Mouse (Mus musculus): ENCODE results near the gene Wnt2.

The Wnt2 gene

GRCm38 (mm10) chr6:18029746-18030656 lies at the start of gene Wnt2:
Gene Wnt2, minus strand, starts transcription at chr6:18030585.
- no peak for DNase-seq

GRCm38 (mm10) chr6:18078615-18079014 lies 48.2 kb upstream of the Wnt2 start:
- DNase-seq = no peak

DNA sequence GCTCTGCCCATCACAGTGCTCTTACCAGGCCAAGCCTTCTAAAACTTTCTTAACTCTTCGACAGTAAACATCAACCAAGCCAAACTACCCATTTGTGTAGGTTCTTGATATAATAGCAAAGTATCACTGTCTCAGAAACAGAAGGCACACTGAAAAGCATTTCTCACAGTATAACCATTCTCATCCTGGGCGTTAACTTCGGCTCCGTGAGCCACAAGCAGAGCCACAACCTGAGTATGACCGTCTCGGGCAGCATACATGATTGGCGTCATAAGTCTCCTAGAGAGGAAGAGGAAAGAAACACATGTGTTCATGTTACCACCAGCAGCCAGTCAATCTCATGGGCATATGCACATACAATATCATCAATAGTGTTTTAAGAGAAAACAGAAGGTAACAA lies 46.6 kb upstream of the Wnt2 start:
- no peak for DNase-seq

GRCm38 (mm10) chr6:18076577-18076976 lies 46.2 kb upstream of the Wnt2 start:
- DNase-seq = no peak

- no peak for DNase-seq
Measured at GRCm38 (mm10) chr6:18057899-18058298, 27.5 kb upstream of the Wnt2 start.

- DNase-seq = no peak
Measured at GRCm38 (mm10) chr6:18051702-18052101, 21.3 kb upstream of the Wnt2 start.

DNA sequence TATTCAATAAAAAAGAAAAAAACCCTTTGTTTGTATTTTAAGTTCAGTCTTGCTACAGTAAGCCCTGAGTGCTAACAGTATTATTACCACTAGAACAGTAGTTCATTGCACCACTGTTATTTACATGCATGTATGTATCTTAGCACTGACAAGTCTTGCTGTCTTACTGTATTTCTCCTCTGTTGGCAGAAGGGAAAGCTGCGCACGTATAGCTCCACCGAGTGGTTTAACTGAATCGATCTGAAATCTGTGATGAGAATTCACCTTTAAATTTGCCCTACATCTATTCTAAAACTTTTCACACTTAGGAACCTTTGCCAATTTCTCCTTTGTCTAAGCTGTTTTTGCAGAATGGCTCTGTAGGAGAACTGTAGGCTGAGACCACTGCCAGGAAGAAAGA lies 13.9 kb upstream of the Wnt2 start:
- DNase-seq = no peak

GRCm38 (mm10) chr6:18043172-18043571 lies 12.8 kb upstream of the Wnt2 start:
- DNase-seq = no peak

- DNase-seq = no peak
Measured at GRCm38 (mm10) chr6:18032271-18032670, 1.9 kb upstream of the Wnt2 start.

DNA sequence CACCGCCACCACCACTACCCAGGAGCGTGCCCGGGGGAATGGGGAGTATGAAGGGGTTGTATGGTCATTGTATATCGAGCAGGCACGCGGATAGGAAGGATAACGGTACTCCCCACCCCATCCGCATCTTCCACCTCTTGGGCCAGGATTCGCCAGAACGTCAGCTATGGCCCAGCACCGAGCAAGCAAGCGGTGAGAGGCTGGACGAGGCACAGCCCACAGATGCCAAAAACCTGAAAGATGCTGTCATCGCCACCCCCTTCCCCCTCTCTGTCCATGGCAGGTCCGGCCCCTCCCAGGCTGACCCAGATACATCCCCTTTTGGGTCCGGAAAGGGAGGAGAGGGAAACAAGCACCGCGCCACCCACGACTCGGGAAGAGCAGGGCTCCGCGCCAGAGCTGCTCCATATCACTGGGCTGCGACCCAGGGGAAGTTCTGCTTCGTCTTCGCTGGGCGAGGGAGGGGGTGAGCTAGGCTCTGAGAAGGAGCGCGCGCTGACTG lies 1.2 kb upstream of the Wnt2 start:
- DNase-seq = no peak

DNA sequence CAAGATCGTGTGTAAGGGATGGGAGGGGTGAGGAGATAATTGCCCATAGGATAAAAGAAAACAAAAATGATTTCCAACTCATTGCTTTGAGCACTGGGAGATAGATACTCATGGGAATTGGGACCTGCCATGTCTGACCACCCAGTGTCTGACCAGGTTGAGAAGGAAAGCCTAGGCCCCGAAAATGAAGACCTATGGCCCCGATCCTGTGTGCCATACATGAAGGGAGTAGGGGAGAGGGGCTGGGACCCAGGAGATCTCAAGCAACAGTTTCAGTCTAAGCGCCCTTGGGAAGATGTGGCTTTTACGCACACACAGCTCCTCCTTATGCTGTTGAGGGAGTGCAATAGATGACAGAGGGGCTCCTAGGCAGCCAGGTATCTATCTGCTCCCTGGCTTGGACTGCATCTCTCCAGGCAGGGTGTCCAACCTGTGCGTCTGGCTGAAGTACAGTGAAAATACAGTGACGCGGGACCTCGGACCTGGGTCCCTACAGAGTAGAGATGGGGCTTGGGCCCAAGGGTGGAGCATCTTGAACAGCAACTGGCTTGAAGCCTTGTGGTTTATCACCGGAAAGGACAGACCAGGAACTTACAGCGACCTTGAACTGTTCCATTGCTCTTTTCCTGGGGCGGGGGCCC lies 603 bp upstream of the Wnt2 start:
- no peak for DNase-seq

GRCm38 (mm10) chr6:18024133-18024794 lies 6.1 kb downstream of the Wnt2 start:
- DNase-seq = no peak

DNA sequence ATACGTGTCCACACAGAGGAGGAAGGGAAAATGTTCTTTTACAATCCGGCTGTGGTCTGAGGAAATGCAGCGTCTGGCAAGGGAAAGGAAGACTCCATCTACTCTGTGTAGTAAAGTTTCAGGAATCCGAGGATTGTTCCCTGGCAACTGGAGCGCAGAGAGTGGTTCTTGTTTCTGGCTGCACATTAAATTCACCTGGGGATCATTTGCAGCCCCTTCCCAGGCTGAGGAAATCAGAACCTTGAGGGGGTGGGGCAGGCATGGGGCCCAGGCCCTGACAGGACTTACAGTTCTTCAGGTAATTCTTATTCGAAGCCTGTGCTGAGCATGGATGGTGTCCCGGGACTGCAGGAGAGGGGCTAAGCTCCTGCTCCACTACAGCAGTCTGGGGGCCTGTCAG lies 17.0 kb downstream of the Wnt2 start:
- DNase-seq = no peak

- no peak for DNase-seq
Measured at GRCm38 (mm10) chr6:18007356-18007755, 23.0 kb downstream of the Wnt2 start.

DNA sequence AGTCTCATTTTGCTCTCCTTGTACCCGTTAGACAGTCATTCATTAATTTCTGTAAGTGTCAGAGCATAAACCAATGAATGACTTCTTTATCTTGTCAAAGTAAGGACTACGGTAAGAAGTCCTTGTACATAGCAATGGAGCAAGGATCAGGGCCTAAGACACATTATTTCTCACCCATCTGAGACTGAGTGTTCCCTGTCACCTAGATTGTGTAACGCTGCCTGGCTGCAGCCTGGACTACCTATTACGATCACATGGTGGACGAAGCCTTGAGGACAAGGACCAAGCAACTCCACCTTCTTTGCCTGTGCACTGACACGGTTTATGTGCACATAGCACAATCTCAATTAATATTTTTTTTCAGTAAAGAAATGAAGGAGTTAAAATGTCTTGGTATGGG lies 28.3 kb downstream of the Wnt2 start:
- DNase-seq = no peak

GRCm38 (mm10) chr6:17998497-17998896 lies 31.9 kb downstream of the Wnt2 start:
- DNase-seq = no peak

DNA sequence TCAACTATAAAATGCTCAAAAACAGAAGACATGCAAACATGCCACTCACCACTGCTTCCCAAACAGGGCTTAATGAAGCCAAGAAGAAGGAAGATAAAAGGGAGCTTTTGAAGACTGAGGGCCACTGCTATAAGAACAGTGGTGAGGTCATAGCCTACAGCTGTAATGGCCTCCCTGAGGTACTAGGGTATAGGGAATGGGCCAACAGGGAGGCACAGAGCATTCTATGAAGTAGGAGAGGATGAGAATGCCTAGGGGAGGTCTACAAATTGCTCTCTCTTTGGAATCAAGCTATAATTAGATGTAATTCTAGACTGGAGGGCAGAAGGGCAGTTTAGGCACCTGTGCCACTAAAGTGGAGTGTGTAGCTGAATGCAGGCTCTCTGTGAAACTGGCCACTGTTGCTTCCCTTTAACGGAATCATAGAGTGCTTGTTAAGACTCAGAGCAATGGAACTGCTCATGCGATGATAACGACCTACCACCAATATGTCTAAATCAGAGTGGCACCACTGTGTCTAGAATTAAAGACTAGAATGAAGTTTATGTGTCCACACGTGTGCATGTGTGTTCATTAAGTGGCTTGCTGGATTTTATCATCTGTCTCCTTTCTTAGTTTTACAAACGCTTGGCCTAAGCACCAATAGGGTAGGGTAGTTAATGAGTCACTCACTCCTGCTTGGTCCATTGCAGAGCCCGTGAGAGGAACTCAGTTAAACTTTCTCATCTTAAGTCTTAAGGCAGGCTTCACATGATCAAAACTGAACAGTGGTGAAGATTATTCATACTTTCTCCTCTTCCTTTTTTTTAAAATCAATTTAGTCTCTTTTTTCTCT lies 35.2 kb downstream of the Wnt2 start:
- DNase-seq = no peak

DNA sequence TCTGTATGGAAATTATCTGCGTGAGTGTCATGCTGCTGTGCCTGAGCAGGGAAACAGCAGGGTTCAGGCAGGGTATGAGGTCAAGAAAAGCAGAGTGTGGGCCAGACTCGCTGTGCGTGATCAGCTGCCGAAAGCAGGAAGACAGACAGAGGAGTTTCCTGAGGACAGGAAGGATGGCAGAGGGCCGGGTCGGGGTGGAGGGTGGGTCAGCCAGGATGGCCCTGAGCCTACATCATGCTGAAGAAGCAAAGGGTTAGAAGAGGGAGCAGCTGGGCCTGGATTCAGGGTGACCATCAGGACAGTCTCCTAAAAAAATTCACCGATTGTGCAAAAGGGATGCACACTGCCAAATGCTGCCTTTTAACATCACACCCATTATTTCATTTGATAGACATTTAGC lies 38.8 kb downstream of the Wnt2 start:
- DNase-seq = no peak

DNA sequence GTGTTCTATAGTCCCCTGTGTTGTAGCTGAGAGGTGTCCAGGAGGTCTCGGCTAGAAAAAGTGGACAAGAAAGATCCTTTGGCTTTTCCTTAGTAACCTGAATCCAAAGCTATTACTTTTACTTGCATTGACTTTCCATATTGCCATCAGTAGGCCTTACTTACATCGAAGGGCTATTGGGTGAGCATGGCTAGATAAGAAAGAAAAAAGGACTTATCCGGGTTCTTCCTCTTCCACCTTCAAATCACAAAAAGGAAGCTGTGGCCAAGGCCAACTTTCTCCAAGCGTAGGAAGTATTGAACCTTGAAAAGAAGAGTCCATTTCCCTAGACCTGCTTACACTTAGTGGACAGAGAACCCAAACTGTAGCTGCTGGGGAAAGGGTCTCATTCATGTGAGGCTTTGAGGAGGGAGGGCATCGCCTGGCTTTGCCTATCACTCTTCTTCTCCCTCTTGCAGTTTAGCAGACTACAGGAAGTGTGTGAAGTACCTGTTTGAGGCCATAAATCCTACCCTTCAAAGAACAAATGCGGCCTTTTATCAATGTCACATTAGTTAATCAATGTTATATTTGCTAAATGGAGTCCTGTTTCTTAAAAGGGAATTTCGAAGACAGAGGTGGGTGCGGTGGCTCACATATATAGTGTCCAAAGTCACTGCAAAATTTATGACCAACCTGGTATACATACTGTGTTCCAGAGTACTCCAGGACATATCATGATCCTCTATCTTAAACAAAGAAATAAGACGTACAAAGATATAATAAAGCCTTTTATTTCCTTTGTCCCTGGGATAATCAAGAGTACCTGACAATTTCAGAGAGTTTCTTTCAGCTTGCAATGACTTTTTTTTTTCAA lies 40.0 kb downstream of the Wnt2 start:
- no peak for DNase-seq

- DNase-seq = no peak
Measured at GRCm38 (mm10) chr6:17979361-17979760, 51.0 kb downstream of the Wnt2 start.

DNA sequence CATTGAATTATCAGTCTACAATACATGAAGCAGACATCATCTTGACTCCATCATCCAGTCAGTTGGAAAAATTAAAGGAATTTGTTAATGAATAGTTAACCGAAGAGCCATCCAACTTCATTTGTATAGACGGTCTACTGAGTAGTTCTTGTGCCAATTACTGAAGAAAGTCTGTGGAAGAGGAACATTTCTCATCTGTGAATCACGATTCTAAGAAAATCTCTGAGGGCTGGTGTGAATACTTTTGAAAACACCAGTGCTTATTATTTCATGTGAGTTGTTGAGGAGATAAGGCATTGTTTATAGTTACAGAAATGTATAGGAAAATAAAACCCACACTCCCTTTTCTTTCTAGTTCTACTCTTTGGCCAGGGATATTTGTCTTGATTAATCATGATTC lies 51.5 kb downstream of the Wnt2 start:
- no peak for DNase-seq

- no peak for DNase-seq
Measured at GRCm38 (mm10) chr6:17978324-17978723, 52.1 kb downstream of the Wnt2 start.
